Mouse (Mus musculus) kidney, embryonic 16.5 days (tissue): ENCODE measurements around the gene Mgam. TPM values are rescaled to one million over a fixed set of nuclear protein-coding genes. Genes with fewer than 3 reads are reported as not detected.
"Not testable (repeated sequence)": the region's sequence is repeated elsewhere in the genome, so short reads cannot be mapped to it uniquely, and the experiment has no call there.

Source experiments
- ATAC-seq: fragments of 200-750 bp; cut with Nextera tagmentation; 2 replicates; pipeline ENCODE4 v1.8.0; 2017; ENCODE audit warnings: moderate TSS enrichment; ENCODE audit not compliant: low FRiP score, low TSS enrichment
- H3K27ac ChIP-seq: fragments of 300-500 bp; sonication (generic); 2 replicates; pipeline ENCODE4 v1.5.1; 2014; ENCODE audit warnings: low read length
- H3K27me3 ChIP-seq: fragments of 300-500 bp; sonication (generic); 2 replicates; pipeline ENCODE4 v1.6.1; 2014; ENCODE audit warnings: low read length, control low read depth, mixed read lengths; ENCODE audit not compliant: insufficient read depth
- H3K36me3 ChIP-seq: fragments of 300-500 bp; sonication (generic); 2 replicates; pipeline ENCODE4 v1.6.1; 2014; ENCODE audit warnings: low read length, control low read depth, mixed read lengths; ENCODE audit not compliant: insufficient read depth
- H3K4me1 ChIP-seq: fragments of 300-500 bp; sonication (generic); 2 replicates; pipeline ENCODE4 v1.6.1; 2014; ENCODE audit warnings: low read length, control low read depth, mixed read lengths; ENCODE audit not compliant: insufficient read depth
- H3K4me2 ChIP-seq: fragments of 300-500 bp; sonication (generic); replicated peaks from 2 replicates; pipeline ENCODE4 v1.6.1; 2014; ENCODE audit warnings: low read depth, low read length
- H3K4me3 ChIP-seq: fragments of 300-500 bp; sonication (generic); 2 replicates; pipeline ENCODE4 v1.5.1; 2014; ENCODE audit warnings: mild to moderate bottlenecking, low read length
- H3K9ac ChIP-seq: fragments of 300-500 bp; sonication (generic); replicated peaks from 2 replicates; pipeline ENCODE4 v1.6.1; 2014; ENCODE audit warnings: low read length
- H3K9me3 ChIP-seq: fragments of 300-500 bp; sonication (generic); 2 replicates; pipeline ENCODE4 v1.6.1; 2016; ENCODE audit warnings: low read length, control low read depth
- WGBS: fragments of 180-500 bp; shearing (Covaris S2); extraction: QIAGEN DNeasy Blood & Tissue Kit; methylation state at CpG from one replicate; pipeline ENCODE4 v1.1.7; 2014; 5-methylcytosine and 5-hydroxymethylcytosine counted together
- polyA plus RNA-seq: library from polyadenylated mRNA; unstranded; fragments of >200 nt; fragmentation: Nextera tagmentation; extraction: Ambion mirVana; gene quantifications from 2 replicates; pipeline ENCODE4 v1.2.1, GENCODE M21; 2015

Gene Mgam
- polyA plus RNA-seq, 1 experiment from 2014 or later, result 1.2 TPM

GRCm38 (mm10) chr6:40713494-40713893 is 84.9 kb downstream of the Mgam start:
- not testable (repeated sequence) for H3K4me2 ChIP-seq, H3K9me3 ChIP-seq, H3K4me3 ChIP-seq, H3K9ac ChIP-seq, ATAC-seq, H3K27ac ChIP-seq, H3K36me3 ChIP-seq, H3K4me1 ChIP-seq, H3K27me3 ChIP-seq
- WGBS, result 88% methylated on average over 5 of the region's 5 CpGs

DNA sequence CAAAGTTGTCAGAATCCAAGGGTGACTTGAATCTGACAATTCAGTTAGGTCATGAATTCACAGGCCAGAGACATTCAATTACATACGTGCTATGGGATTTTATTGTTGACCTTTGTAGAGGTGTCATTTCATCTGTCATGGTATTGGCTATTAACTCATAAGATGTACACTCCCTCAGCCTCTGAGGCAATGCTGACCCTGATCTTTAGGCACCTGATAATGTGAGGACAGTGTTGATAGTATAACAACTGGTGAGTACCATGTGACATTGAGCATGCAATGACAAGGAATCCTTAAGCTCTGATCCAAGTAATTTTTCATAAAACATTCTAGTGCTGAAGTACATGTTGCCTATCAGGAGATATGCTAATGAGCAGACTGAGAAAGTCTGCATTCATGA is 87.1 kb downstream of the Mgam start:
- H3K4me3 ChIP-seq, result no peak overlapping the region
- no peaks in the 10 kb centered on the region for H3K9me3 ChIP-seq
- WGBS, result 61% methylated on average over 1 of the region's 1 CpGs

GRCm38 (mm10) chr6:40728506-40728905 is 99.9 kb downstream of the Mgam start:
- H3K4me1 ChIP-seq, H3K27me3 ChIP-seq, H3K27ac ChIP-seq, H3K4me2 ChIP-seq, H3K4me3 ChIP-seq, H3K9me3 ChIP-seq, H3K9ac ChIP-seq, H3K36me3 ChIP-seq: not testable (repeated sequence)
- 13% methylated on average over 4 of the region's 4 CpGs for WGBS
- ATAC-seq, result peak; percentile 88

More for the DNA sequence above, 87.1 kb downstream of the Mgam start:
- Histone ChIP-seq H3K4me1 (no peaks in the 10 kb centered on the region), H3K36me3 (no peaks in the 10 kb centered on the region), H3K27ac (no peak overlapping the region), H3K9ac (no peak overlapping the region), H3K27me3 (no peaks in the 10 kb centered on the region), H3K4me2 (no peak overlapping the region)
- no peak for ATAC-seq

- ATAC-seq, result no peak
- WGBS, result 93% methylated on average over 3 of the region's 3 CpGs
Observed at GRCm38 (mm10) chr6:40739545-40739944, 110.9 kb downstream of the Mgam start.

GRCm38 (mm10) chr6:40749030-40749429 is 120.4 kb downstream of the Mgam start:
- not testable (repeated sequence) for H3K4me1 ChIP-seq, H3K4me3 ChIP-seq, H3K9ac ChIP-seq, ATAC-seq, H3K4me2 ChIP-seq, H3K27me3 ChIP-seq, H3K27ac ChIP-seq, H3K9me3 ChIP-seq, H3K36me3 ChIP-seq
- WGBS, result 86% methylated on average over 6 of the region's 6 CpGs

More at GRCm38 (mm10) chr6:40739545-40739944, 110.9 kb downstream of the Mgam start:
- Histone ChIP-seq H3K9me3 (no peaks in the 10 kb centered on the region), H3K4me1 (no peaks in the 10 kb centered on the region), H3K9ac (no peak overlapping the region), H3K36me3 (no peaks in the 10 kb centered on the region), H3K4me3 (no peak overlapping the region), H3K4me2 (no peak overlapping the region), H3K27me3 (no peaks in the 10 kb centered on the region), H3K27ac (no peak overlapping the region)

- Histone ChIP-seq H3K27me3 (no peaks in the 10 kb centered on the region), H3K27ac (no peak overlapping the region), H3K4me3 (no peak overlapping the region), H3K9me3 (no peaks in the 10 kb centered on the region), H3K36me3 (no peaks in the 10 kb centered on the region), H3K9ac (no peak overlapping the region), H3K4me1 (no peaks in the 10 kb centered on the region), H3K4me2 (no peak overlapping the region)
- ATAC-seq, result no peak
- 89% methylated on average over 1 of the region's 1 CpGs for WGBS
Observed at GRCm38 (mm10) chr6:40755948-40756347, 127.3 kb downstream of the Mgam start.

GRCm38 (mm10) chr6:40757346-40757745 is 128.7 kb downstream of the Mgam start:
- not testable (repeated sequence) for H3K9me3 ChIP-seq, H3K27ac ChIP-seq, H3K9ac ChIP-seq, H3K4me3 ChIP-seq, H3K36me3 ChIP-seq, H3K27me3 ChIP-seq, H3K4me2 ChIP-seq, H3K4me1 ChIP-seq
- peak; percentile 78 for ATAC-seq
- WGBS, result 23% methylated on average over 3 of the region's 4 CpGs

- Histone ChIP-seq H3K27ac (no peak overlapping the region), H3K4me3 (no peak overlapping the region)
- 70% methylated on average over 3 of the region's 3 CpGs for WGBS
Observed at GRCm38 (mm10) chr6:40774656-40775055, 146.0 kb downstream of the Mgam start.

DNA sequence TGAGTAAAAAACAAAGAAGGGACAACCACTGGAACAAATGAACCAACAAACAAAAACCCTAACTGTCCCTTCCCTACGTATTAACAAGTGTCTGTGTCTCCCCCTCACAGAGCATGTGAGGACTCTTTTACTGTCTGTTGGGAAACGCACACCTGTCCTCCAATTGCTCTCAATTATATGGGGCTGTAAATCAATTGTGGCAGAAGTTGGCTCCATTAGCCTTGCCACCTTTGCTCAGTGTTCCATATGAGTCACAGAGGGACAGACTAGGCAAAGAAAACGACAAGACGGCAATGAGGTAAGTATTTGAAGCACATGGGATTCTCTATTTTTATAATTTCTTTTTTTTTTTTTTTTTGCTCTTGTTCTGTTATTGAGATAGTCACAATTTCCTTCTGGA is 149.8 kb downstream of the Mgam start:
- H3K27me3 ChIP-seq, result no peaks in the 10 kb centered on the region
- H3K27ac ChIP-seq, result no peak overlapping the region
- ATAC-seq, result no peak
- H3K4me1 ChIP-seq, result no peaks in the 10 kb centered on the region
- no peaks in the 10 kb centered on the region for H3K9me3 ChIP-seq
- no peak overlapping the region for H3K4me2 ChIP-seq
- H3K4me3 ChIP-seq, result no peak overlapping the region
- H3K9ac ChIP-seq, result no peak overlapping the region
- WGBS, result 27% methylated on average over 4 of the region's 4 CpGs
- H3K36me3 ChIP-seq, result no peaks in the 10 kb centered on the region

More at GRCm38 (mm10) chr6:40774656-40775055, 146.0 kb downstream of the Mgam start:
- ATAC-seq, result no peak
- Histone ChIP-seq H3K4me1 (no peaks in the 10 kb centered on the region), H3K4me2 (no peak overlapping the region), H3K9me3 (no peaks in the 10 kb centered on the region), H3K9ac (no peak overlapping the region), H3K27me3 (no peaks in the 10 kb centered on the region), H3K36me3 (no peaks in the 10 kb centered on the region)

- H3K27me3 ChIP-seq, result no peaks in the 10 kb centered on the region
- H3K9me3 ChIP-seq, result no peaks in the 10 kb centered on the region
- H3K36me3 ChIP-seq, result no peaks in the 10 kb centered on the region
- no peak overlapping the region for H3K4me2 ChIP-seq
- H3K27ac ChIP-seq, result no peak overlapping the region
- H3K9ac ChIP-seq, result no peak overlapping the region
- H3K4me3 ChIP-seq, result no peak overlapping the region
- H3K4me1 ChIP-seq, result no peaks in the 10 kb centered on the region
- WGBS, result 53% methylated on average over 1 of the region's 1 CpGs
- ATAC-seq, result no peak
Observed at GRCm38 (mm10) chr6:40783637-40784036, 155.0 kb downstream of the Mgam start.

- 83% methylated on average over 3 of the region's 3 CpGs for WGBS
Observed at GRCm38 (mm10) chr6:40784378-40784777, 155.7 kb downstream of the Mgam start.

More at GRCm38 (mm10) chr6:40784378-40784777, 155.7 kb downstream of the Mgam start:
- ATAC-seq, result no peak
- no peaks in the 10 kb centered on the region for H3K4me1 ChIP-seq
- no peak overlapping the region for H3K9ac ChIP-seq
- H3K9me3 ChIP-seq, result no peaks in the 10 kb centered on the region
- no peak overlapping the region for H3K27ac ChIP-seq
- H3K27me3 ChIP-seq, result no peaks in the 10 kb centered on the region
- H3K4me2 ChIP-seq, result no peak overlapping the region
- no peaks in the 10 kb centered on the region for H3K36me3 ChIP-seq
- H3K4me3 ChIP-seq, result no peak overlapping the region
